Mouse (Mus musculus): ENCODE measurements around the gene Lin52. TPM values are rescaled to one million over a fixed set of nuclear protein-coding genes. Genes with fewer than 3 reads are reported as not detected.

The Lin52 gene
- polyA plus RNA-seq, 1 experiment: 3.6 TPM

DNA sequence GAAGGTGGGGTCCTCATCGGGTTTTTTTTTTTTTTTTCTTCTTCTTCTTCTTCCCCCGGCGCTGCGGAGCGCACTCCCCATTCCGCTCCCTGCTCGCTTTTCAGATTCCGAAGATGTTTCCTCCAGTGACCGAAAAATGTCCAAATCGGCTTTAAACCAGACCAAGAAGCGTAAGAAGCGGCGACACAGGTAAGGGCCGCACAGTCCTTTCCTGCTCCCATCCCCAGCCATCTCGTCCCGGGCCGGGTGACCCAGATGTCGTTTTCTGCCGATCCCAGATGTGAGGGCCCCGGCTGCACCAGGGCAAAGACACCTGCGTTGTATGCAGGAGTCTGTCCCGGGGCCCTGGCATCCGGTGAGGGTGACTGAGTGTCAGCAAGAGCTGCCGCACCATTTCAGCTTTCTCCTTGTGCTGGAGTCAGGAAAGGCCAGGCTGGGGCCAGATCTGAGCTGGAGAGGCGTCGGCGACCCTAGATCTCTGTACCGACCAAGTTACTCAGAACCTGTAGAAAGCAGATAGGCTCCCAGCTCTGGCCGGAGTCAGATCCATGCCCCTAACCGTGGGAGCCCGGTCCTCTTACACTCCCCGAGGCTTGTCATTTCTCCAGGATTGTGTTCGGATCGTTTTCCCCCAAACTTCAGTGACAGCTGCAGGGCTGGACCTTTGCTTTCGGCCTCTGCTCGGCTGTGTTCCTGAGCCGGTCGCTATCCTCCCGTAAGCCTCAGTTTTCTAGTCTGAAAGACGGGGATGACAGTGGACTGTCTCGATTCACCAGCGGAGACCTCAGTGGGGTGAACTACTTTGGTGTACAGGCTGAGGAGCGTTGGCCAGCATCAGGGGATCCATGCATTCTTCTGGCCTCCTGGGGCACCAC is 120.5 kb downstream of the Lin52 start:
- no peak for TF ChIP-seq POLR2AphosphoS2 (IDR thresholded peaks at IDR 0.05; ENCODE audit: insufficient read length, low read depth)
- Histone ChIP-seq H3ac (ENCODE audit: control insufficient read depth, insufficient read length) (no peak overlapping the region), H3K4me3 (no peak overlapping the region), H3K27me3 (ENCODE audit: control insufficient read depth, insufficient read depth, insufficient read length) (peaks cover 59% of the 10 kb centered on the region), H3K36me3 (ENCODE audit: control insufficient read depth, insufficient read depth) (no peaks in the 10 kb centered on the region), H3K79me2 (ENCODE audit: control insufficient read depth, insufficient read depth) (no peaks in the 10 kb centered on the region), H3K4me2 (ENCODE audit: low read depth) (no peak overlapping the region)

DNA sequence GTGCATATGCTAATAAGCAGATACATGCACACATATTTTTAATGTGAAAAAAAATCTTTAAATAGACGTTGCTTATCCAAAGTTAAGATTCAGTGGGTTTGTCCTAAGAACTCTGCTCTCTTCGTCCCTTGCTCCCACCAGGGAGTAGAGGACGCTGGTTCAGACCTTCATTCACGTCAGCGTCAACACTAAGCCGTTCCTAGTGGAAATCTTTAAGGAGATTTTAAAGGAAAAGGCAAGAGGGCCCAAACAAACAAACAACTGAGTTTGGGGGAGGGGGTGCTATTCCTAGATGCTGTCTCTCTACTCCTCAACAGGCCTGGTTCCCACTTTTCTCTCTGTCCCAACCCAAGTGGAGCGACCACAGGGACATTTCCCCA is 121.1 kb downstream of the Lin52 start:
- Histone ChIP-seq H3K79me2 (ENCODE audit: control insufficient read depth, insufficient read depth) (no peaks in the 10 kb centered on the region), H3ac (ENCODE audit: control insufficient read depth, insufficient read length) (no peak overlapping the region), H3K27me3 (ENCODE audit: control insufficient read depth, insufficient read depth, insufficient read length) (peaks cover 56% of the 10 kb centered on the region), H3K36me3 (ENCODE audit: control insufficient read depth, insufficient read depth) (no peaks in the 10 kb centered on the region), H3K4me3 (no peak overlapping the region), H3K4me2 (ENCODE audit: low read depth) (no peak overlapping the region)
- TF ChIP-seq SRF (IDR thresholded peaks at IDR 0.05; ENCODE audit: control insufficient read depth, insufficient read length, low read depth) (no peak), POLR2AphosphoS2 (IDR thresholded peaks at IDR 0.05; ENCODE audit: insufficient read length, low read depth) (no peak), TCF3 (IDR thresholded peaks at IDR 0.05; ENCODE audit: insufficient read length, low read depth) (no peak)

DNA sequence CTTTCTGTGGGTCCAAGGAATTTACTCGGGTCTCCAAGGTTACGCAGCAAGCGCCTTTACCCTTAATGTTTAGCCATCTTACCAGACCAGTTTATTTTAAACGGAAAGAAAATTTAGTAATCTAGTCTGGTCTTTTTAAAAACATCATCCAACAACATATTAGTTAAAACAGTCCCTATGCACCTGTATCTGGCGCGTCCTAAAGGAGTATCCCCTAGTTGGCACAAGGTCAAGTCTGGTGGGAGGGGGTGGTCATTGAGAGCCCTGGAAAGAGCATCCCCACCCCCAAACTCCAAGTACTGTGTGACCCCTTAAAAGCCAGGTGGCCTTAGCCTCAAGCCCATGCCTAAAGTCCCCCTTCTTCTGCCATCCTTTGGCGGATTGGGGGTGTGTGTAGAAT is 121.9 kb downstream of the Lin52 start:
- Histone ChIP-seq H3ac (ENCODE audit: control insufficient read depth, insufficient read length) (no peak overlapping the region), H3K4me2 (ENCODE audit: low read depth) (no peak overlapping the region), H3K4me3 (no peak overlapping the region), H3K79me2 (ENCODE audit: control insufficient read depth, insufficient read depth) (no peaks in the 10 kb centered on the region), H3K27me3 (ENCODE audit: control insufficient read depth, insufficient read depth, insufficient read length) (peaks cover 56% of the 10 kb centered on the region), H3K36me3 (ENCODE audit: control insufficient read depth, insufficient read depth) (no peaks in the 10 kb centered on the region)
- TF ChIP-seq REST (IDR thresholded peaks at IDR 0.05; ENCODE audit: insufficient read depth, insufficient read length) (no peak), TCF12 (IDR thresholded peaks at IDR 0.05; ENCODE audit: insufficient read depth, poor library complexity, severe bottlenecking) (no peak), E2F4 (IDR thresholded peaks at IDR 0.05; ENCODE audit: insufficient read depth) (no peak), MAX (IDR thresholded peaks at IDR 0.05; ENCODE audit: low read depth) (no peak), MYOD1 (IDR thresholded peaks at IDR 0.05; ENCODE audit: control insufficient read depth in 1 of 3, insufficient read length in 2 of 3, low read depth in 2 of 3) (no peak), POLR2A (IDR thresholded peaks at IDR 0.05; ENCODE audit: insufficient read length, low read depth) (no peak), CEBPB (IDR thresholded peaks at IDR 0.05; ENCODE audit: insufficient read depth, poor library complexity, severe bottlenecking) (no peak), USF1 (IDR thresholded peaks at IDR 0.05; ENCODE audit: low read depth) (no peak), TCF3 (IDR thresholded peaks at IDR 0.05; ENCODE audit: insufficient read length, low read depth) (no peak), MYOG (IDR thresholded peaks at IDR 0.05; ENCODE audit: control insufficient read depth in 1 of 3, insufficient read depth in 1 of 3, insufficient read length in 2 of 3, low read depth in 2 of 3) (no peak), POLR2AphosphoS2 (IDR thresholded peaks at IDR 0.05; ENCODE audit: insufficient read length, low read depth) (no peak), SRF (IDR thresholded peaks at IDR 0.05; ENCODE audit: control insufficient read depth, insufficient read length, low read depth) (no peak)

DNA sequence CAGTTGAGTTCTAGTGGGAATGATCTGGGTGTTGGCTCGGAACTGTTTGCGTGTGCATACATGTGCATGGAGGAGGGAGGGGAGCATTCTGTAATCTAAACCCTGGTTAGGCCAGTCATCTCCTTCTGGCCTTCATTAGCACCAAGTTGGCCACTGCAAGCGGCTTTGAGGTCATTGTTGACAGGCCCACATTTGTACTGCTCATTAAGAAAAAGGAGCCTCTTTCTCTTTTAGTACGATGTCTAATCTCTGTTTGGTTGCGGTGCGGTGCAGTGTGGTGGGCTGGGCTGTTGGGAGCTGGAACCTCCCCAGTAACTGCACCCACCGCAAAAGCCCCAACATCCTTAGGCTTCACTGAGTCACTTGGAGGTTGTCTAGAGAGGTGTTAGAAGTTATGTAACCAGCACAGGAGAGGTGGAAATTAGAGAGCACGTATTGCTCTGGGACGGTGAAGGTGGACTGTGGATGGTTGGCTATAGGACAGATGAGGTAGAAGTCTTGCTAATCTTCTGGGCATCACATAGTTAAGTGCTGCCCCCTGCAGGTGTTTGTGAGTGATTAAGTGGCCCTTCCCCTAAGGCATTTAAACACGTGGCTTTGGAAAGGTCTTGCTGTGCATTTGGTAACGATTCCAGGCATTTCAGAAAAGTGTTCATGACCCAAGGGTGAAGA is 126.7 kb downstream of the Lin52 start:
- Histone ChIP-seq H3K79me2 (ENCODE audit: control insufficient read depth, insufficient read depth) (no peaks in the 10 kb centered on the region), H3K4me2 (ENCODE audit: low read depth) (no peak overlapping the region), H3K4me3 (no peak overlapping the region), H3K27me3 (ENCODE audit: control insufficient read depth, insufficient read depth, insufficient read length) (peaks cover 21% of the 10 kb centered on the region), H3ac (ENCODE audit: control insufficient read depth, insufficient read length) (no peak overlapping the region), H3K36me3 (ENCODE audit: control insufficient read depth, insufficient read depth) (no peaks in the 10 kb centered on the region)
- no peak for TF ChIP-seq POLR2AphosphoS2 (IDR thresholded peaks at IDR 0.05; ENCODE audit: insufficient read length, low read depth)
- TF ChIP-seq E2F4 (IDR thresholded peaks at IDR 0.05; ENCODE audit: insufficient read depth): no peak
- no peak for TF ChIP-seq MYOG (IDR thresholded peaks at IDR 0.05; ENCODE audit: control insufficient read depth in 1 of 3, insufficient read depth in 1 of 3, insufficient read length in 2 of 3, low read depth in 2 of 3)
- TF ChIP-seq TCF3 (IDR thresholded peaks at IDR 0.05; ENCODE audit: insufficient read length, low read depth): no peak
- no peak for TF ChIP-seq TCF12 (IDR thresholded peaks at IDR 0.05; ENCODE audit: insufficient read depth, poor library complexity, severe bottlenecking)
- TF ChIP-seq CEBPB (IDR thresholded peaks at IDR 0.05; ENCODE audit: insufficient read depth, poor library complexity, severe bottlenecking): no peak
- TF ChIP-seq POLR2A (IDR thresholded peaks at IDR 0.05; ENCODE audit: insufficient read length, low read depth): no peak
- TF ChIP-seq REST (IDR thresholded peaks at IDR 0.05; ENCODE audit: insufficient read depth, insufficient read length): no peak
- TF ChIP-seq MAX (IDR thresholded peaks at IDR 0.05; ENCODE audit: low read depth): no peak
- TF ChIP-seq SRF (IDR thresholded peaks at IDR 0.05; ENCODE audit: control insufficient read depth, insufficient read length, low read depth): no peak
- TF ChIP-seq USF1 (IDR thresholded peaks at IDR 0.05; ENCODE audit: low read depth): no peak
- TF ChIP-seq MYOD1 (IDR thresholded peaks at IDR 0.05; ENCODE audit: control insufficient read depth in 1 of 3, insufficient read length in 2 of 3, low read depth in 2 of 3): no peak

DNA sequence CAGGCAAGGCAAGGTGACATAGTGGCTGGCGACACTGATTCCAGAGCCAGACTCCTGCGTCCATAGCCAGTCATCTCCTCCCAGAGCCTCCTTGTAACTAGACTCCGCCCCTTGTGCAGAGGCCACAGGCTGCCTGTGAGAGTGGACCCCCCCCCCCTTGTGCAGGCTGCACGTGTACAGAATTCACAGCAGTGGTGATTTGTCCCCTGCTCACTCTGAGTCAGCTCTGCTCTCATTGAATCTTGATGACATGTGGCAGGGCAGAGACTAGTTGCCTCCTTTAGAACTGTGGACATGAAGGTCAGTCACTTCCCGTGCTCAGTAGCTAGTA is 127.2 kb downstream of the Lin52 start:
- Histone ChIP-seq H3K4me2 (ENCODE audit: low read depth) (no peak overlapping the region), H3K79me2 (ENCODE audit: control insufficient read depth, insufficient read depth) (no peaks in the 10 kb centered on the region)

More for the DNA sequence above, 127.2 kb downstream of the Lin52 start:
- no peak overlapping the region for H3K4me3 ChIP-seq
- peaks cover 17% of the 10 kb centered on the region for H3K27me3 ChIP-seq (ENCODE audit: control insufficient read depth, insufficient read depth, insufficient read length)
- TF ChIP-seq REST (IDR thresholded peaks at IDR 0.05; ENCODE audit: insufficient read depth, insufficient read length): no peak
- no peak for TF ChIP-seq MYOG (IDR thresholded peaks at IDR 0.05; ENCODE audit: control insufficient read depth in 1 of 3, insufficient read depth in 1 of 3, insufficient read length in 2 of 3, low read depth in 2 of 3)
- TF ChIP-seq USF1 (IDR thresholded peaks at IDR 0.05; ENCODE audit: low read depth): no peak
- TF ChIP-seq MYOD1 (IDR thresholded peaks at IDR 0.05; ENCODE audit: control insufficient read depth in 1 of 3, insufficient read length in 2 of 3, low read depth in 2 of 3): no peak
- TF ChIP-seq TCF3 (IDR thresholded peaks at IDR 0.05; ENCODE audit: insufficient read length, low read depth): no peak
- no peak for TF ChIP-seq SRF (IDR thresholded peaks at IDR 0.05; ENCODE audit: control insufficient read depth, insufficient read length, low read depth)
- TF ChIP-seq CEBPB (IDR thresholded peaks at IDR 0.05; ENCODE audit: insufficient read depth, poor library complexity, severe bottlenecking): no peak
- TF ChIP-seq POLR2A (IDR thresholded peaks at IDR 0.05; ENCODE audit: insufficient read length, low read depth): no peak
- no peak for TF ChIP-seq POLR2AphosphoS2 (IDR thresholded peaks at IDR 0.05; ENCODE audit: insufficient read length, low read depth)
- no peak for TF ChIP-seq E2F4 (IDR thresholded peaks at IDR 0.05; ENCODE audit: insufficient read depth)
- no peak for TF ChIP-seq MAX (IDR thresholded peaks at IDR 0.05; ENCODE audit: low read depth)
- no peak for TF ChIP-seq TCF12 (IDR thresholded peaks at IDR 0.05; ENCODE audit: insufficient read depth, poor library complexity, severe bottlenecking)
- H3ac ChIP-seq (ENCODE audit: control insufficient read depth, insufficient read length): no peak overlapping the region
- H3K36me3 ChIP-seq (ENCODE audit: control insufficient read depth, insufficient read depth): no peaks in the 10 kb centered on the region

All from myocyte (in vitro differentiated cells).